Mouse (Mus musculus) myocyte (in vitro differentiated cells): Measurements from ENCODE around the gene Rad23a.

Experiments used
- E2F4 ChIP-seq: IDR thresholded peaks from one replicate; pipeline ENCODE4 v1.6.1; 2011; ENCODE audit warnings: mild to moderate bottlenecking, control low read depth, moderate library complexity; ENCODE audit not compliant: insufficient read depth
- MAX ChIP-seq: IDR thresholded peaks from one replicate; pipeline ENCODE4 v1.6.1; 2011; ENCODE audit warnings: low read depth, mild to moderate bottlenecking, control low read depth
- MYOD1 ChIP-seq, 3 experiments: IDR thresholded peaks; one replicate each; pipeline ENCODE4 v1.6.1; 2011; ENCODE audit warnings: control low read depth in 2 of 3, low read depth in 2 of 3, mild to moderate bottlenecking in 2 of 3, moderate library complexity in 1 of 3; ENCODE audit not compliant: insufficient read length in 2 of 3, control insufficient read depth in 1 of 3
- POLR2A ChIP-seq: IDR thresholded peaks from one replicate; pipeline ENCODE4 v1.6.1; 2011; ENCODE audit warnings: low read depth, mild to moderate bottlenecking, control low read depth, moderate library complexity; ENCODE audit not compliant: insufficient read length
- POLR2AphosphoS2 ChIP-seq: IDR thresholded peaks from one replicate; pipeline ENCODE4 v1.6.1; 2011; ENCODE audit warnings: low read depth, control low read depth; ENCODE audit not compliant: insufficient read length
- SRF ChIP-seq: IDR thresholded peaks from one replicate; pipeline ENCODE4 v1.6.1; 2011; ENCODE audit warnings: low read depth; ENCODE audit not compliant: control insufficient read depth, insufficient read length
- TCF12 ChIP-seq: IDR thresholded peaks from one replicate; pipeline ENCODE4 v1.6.1; 2011; ENCODE audit warnings: mild to moderate bottlenecking, control low read depth; ENCODE audit not compliant: poor library complexity, insufficient read depth, severe bottlenecking
- TCF3 ChIP-seq: IDR thresholded peaks from one replicate; pipeline ENCODE4 v1.6.1; 2011; ENCODE audit warnings: low read depth, control low read depth; ENCODE audit not compliant: insufficient read length
- USF1 ChIP-seq: IDR thresholded peaks from one replicate; pipeline ENCODE4 v1.6.1; 2011; ENCODE audit warnings: low read depth, mild to moderate bottlenecking, control low read depth, moderate library complexity

DNA sequence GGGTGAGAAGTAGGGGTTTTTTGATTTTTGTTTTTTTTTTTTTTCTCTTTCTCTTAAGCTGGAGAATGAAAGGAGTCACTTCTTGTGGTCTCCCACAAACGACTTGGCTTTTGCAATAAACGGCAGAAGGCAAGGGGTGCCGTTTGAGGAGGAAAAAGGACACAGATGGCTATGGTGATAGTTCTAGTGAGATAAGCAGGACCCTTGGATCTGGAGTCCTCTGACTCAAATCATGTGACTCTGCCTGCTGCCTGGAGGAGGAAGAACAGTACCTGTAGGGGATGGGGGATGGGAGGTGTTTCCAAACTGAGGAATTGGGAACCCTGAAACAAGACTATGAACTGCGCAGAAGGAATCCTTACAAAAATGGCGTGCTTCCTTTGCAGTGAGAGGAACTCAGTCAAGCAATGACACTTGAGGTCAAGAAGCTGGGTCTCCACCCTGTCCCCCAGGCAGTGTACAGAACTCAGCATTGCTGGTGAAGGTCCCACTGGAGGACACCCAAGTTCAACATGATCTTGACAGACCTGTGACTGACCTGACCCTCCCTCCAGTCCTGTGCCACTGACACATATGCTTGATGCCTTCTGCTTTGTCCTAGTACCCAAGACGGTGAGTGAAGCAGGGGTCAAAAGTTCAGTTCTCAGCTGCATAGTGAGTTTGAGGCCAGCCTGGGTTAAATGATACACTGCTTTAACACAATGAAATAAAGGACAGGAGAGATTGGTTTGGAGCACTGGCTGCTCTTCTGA is 7.4 kb upstream of the Rad23a start:
- no peak for TF ChIP-seq TCF12
- no peak for TF ChIP-seq USF1
- TF ChIP-seq POLR2A = no peak
- TF ChIP-seq POLR2AphosphoS2 = no peak
- no peak for TF ChIP-seq E2F4
- no peak for TF ChIP-seq MYOD1 (IDR thresholded peaks at IDR 0.05; ENCODE audit: control insufficient read depth in 1 of 3, insufficient read length in 2 of 3, low read depth in 2 of 3)
- no peak for TF ChIP-seq SRF
- no peak for TF ChIP-seq TCF3
- TF ChIP-seq MAX = no peak
